Mouse (Mus musculus) liver, embryonic 11.5 days (tissue): ENCODE results near the gene Med22. TPM values are rescaled to one million over a fixed set of nuclear protein-coding genes. Genes with fewer than 3 reads are reported as not detected.
A peak's percentile ranks its signal among the peaks of the same experiment; 100 is the strongest.

ENCODE experiments used
- ATAC-seq: fragments of 200-750 bp; cut with Nextera tagmentation; replicated peaks from 2 replicates; pipeline ENCODE4 v1.8.0; 2017; ENCODE audit warnings: moderate number of reproducible peaks, mild to moderate bottlenecking, moderate TSS enrichment, moderate library complexity; ENCODE audit not compliant: low FRiP score
- DNase-seq: peaks from one replicate; pipeline ENCODE4 v3.0.0-alpha.2; 2017; ENCODE audit warnings: low spot score
- H3K27ac ChIP-seq: fragments of 300-500 bp; sonication (generic); 2 replicates; pipeline ENCODE4 v1.5.1; 2014; ENCODE audit warnings: mild to moderate bottlenecking, low read depth, low read length, control low read depth
- H3K27me3 ChIP-seq: fragments of 300-500 bp; sonication (generic); replicated peaks from 2 replicates; pipeline ENCODE4 v1.6.1; 2014; ENCODE audit warnings: low read length, mixed read lengths; ENCODE audit not compliant: control insufficient read depth, insufficient read depth
- H3K36me3 ChIP-seq: fragments of 300-500 bp; sonication (generic); 2 replicates; pipeline ENCODE4 v1.6.1; 2014; ENCODE audit warnings: mild to moderate bottlenecking, low read length, moderate library complexity, mixed read lengths; ENCODE audit not compliant: control insufficient read depth, insufficient read depth
- H3K4me1 ChIP-seq: fragments of 300-500 bp; sonication (generic); replicated peaks from 2 replicates; pipeline ENCODE4 v1.6.1; 2014; ENCODE audit warnings: low read length, mixed read lengths; ENCODE audit not compliant: control insufficient read depth, insufficient read depth
- H3K4me2 ChIP-seq: fragments of 300-500 bp; sonication (generic); 2 replicates; pipeline ENCODE4 v1.6.1; 2014; ENCODE audit warnings: mild to moderate bottlenecking, control low read depth, moderate library complexity
- H3K4me3 ChIP-seq: fragments of 300-500 bp; sonication (generic); 2 replicates; pipeline ENCODE4 v1.5.1; 2014; ENCODE audit warnings: low read depth, low read length, control low read depth
- H3K9ac ChIP-seq: fragments of 300-500 bp; sonication (generic); 2 replicates; pipeline ENCODE4 v1.6.1; 2014; ENCODE audit warnings: low read depth, low read length, control low read depth
- H3K9me3 ChIP-seq: fragments of 300-500 bp; sonication (generic); 2 replicates; pipeline ENCODE4 v1.6.1; 2016; ENCODE audit warnings: low read length, inconsistent platforms, mixed read lengths; ENCODE audit not compliant: control insufficient read depth
- WGBS: fragments of 180-500 bp; shearing (Covaris S2); extraction: QIAGEN DNeasy Blood & Tissue Kit; methylation state at CpG from one replicate; pipeline ENCODE4 v1.1.7; 2014; 5-methylcytosine and 5-hydroxymethylcytosine counted together
- polyA plus RNA-seq: library from polyadenylated mRNA; unstranded; fragments of >200 nt; fragmentation: Nextera tagmentation; extraction: Ambion mirVana; gene quantifications from 2 replicates; pipeline ENCODE4 v1.2.1, GENCODE M21; 2014

Gene Med22
- polyA plus RNA-seq, 1 experiment from 2014 or later, result 39.1 TPM

DNA sequence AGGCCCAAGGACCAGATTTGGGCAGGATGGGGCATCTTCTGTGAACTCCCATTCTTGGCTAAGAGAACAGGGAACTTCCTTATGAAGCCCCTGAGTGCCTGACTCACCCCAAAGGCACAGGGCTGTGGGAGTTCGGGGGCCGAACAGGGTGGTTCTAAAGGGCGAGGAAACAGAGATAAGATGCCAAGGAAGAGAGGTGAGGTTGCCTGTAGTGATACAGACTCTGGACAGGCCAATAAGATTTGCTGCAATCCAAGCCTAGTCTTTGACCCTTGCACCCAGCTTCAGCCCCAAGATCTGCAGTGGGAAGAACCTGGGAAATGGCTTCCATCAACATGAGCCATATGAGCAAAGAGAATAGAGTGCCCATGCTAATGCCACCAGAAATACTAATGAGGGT is 32.8 kb upstream of the Med22 start:
- no peaks in the 10 kb centered on the region for H3K9me3 ChIP-seq
- no peak overlapping the region for H3K4me2 ChIP-seq
- no peaks in the 10 kb centered on the region for H3K36me3 ChIP-seq
- WGBS, result 70% methylated on average over 3 of the region's 3 CpGs
- no peaks in the 10 kb centered on the region for H3K4me1 ChIP-seq
- H3K9ac ChIP-seq, result no peak overlapping the region
- DNase-seq (no peak), ATAC-seq (no peak)
- H3K27me3 ChIP-seq, result no peaks in the 10 kb centered on the region
- no peak overlapping the region for H3K4me3 ChIP-seq
- H3K27ac ChIP-seq, result no peak overlapping the region

GRCm38 (mm10) chr2:26941539-26941938 is 31.1 kb upstream of the Med22 start:
- Histone ChIP-seq H3K9me3 (no peaks in the 10 kb centered on the region), H3K4me2 (no peak overlapping the region), H3K4me3 (no peak overlapping the region), H3K27me3 (no peaks in the 10 kb centered on the region), H3K27ac (no peak overlapping the region), H3K4me1 (no peaks in the 10 kb centered on the region; the same call in 1 of the 2 replicates), H3K36me3 (no peaks in the 10 kb centered on the region), H3K9ac (no peak overlapping the region)
- ATAC-seq, result 0 out of 2 replicates have a peak, but pooled peaks have one; percentile 26
- 27% methylated on average over 5 of the region's 5 CpGs for WGBS
- no peak for DNase-seq

DNA sequence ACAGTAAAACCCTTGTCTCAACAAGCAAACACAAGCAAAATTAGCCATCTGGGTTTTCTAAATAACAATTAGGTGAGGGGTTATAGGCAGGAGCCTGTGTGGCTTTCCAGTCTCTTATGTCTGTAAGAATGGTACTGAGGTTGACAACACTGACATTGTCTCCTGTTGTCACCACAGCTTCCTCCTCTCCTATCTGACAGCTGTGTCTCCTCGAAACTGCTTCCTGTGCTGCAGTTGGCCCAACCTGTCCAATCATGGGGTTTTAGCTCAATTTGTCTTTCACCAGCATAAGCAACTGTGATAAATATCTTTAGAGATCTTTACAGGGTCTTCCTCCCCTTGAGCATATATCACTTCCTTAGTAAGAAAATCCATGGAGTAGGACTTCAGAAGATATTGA is 25.9 kb upstream of the Med22 start:
- ATAC-seq (no peak), DNase-seq (no peak)
- H3K4me2 ChIP-seq, result no peak overlapping the region
- 36% methylated on average over 1 of the region's 1 CpGs for WGBS
- no peak overlapping the region for H3K27ac ChIP-seq
- H3K9ac ChIP-seq, result no peak overlapping the region
- H3K4me3 ChIP-seq, result no peak overlapping the region
- H3K4me1 ChIP-seq, result peaks cover 27% of the 10 kb centered on the region
- peaks cover 1% of the 10 kb centered on the region; the same call in 1 of the 2 replicates for H3K36me3 ChIP-seq
- no peaks in the 10 kb centered on the region for H3K27me3 ChIP-seq
- no peaks in the 10 kb centered on the region for H3K9me3 ChIP-seq

- H3K27me3 ChIP-seq, result no peaks in the 10 kb centered on the region
- ATAC-seq, result no peak
- peaks cover 32% of the 10 kb centered on the region for H3K4me1 ChIP-seq
- no peak for DNase-seq
- H3K4me2 ChIP-seq, result no peak overlapping the region
- no peak overlapping the region for H3K9ac ChIP-seq
- no peaks in the 10 kb centered on the region for H3K9me3 ChIP-seq
- no peak overlapping the region for H3K4me3 ChIP-seq
- H3K27ac ChIP-seq, result no peak overlapping the region
- WGBS, result 54% methylated on average over 2 of the region's 2 CpGs
- H3K36me3 ChIP-seq, result peaks cover 12% of the 10 kb centered on the region; the same call in 1 of the 2 replicates
These were observed 24.8 kb upstream of the Med22 start for GRCm38 (mm10) chr2:26935286-26935685.

- peak; percentile 96 for DNase-seq
- H3K4me2 ChIP-seq, result peak within 1 kb of the TSS; percentile 75
- H3K27ac ChIP-seq, result peak within 1 kb of the TSS; percentile 82
- WGBS, result 1% methylated on average over 59 of the region's 70 CpGs
- no peaks in the 10 kb centered on the region for H3K27me3 ChIP-seq
- peak within 1 kb of the TSS; percentile 98 for H3K9ac ChIP-seq
- peak within 1 kb of the TSS; percentile 85 for H3K4me3 ChIP-seq
- H3K9me3 ChIP-seq, result no peaks in the 10 kb centered on the region
- peaks cover 26% of the 10 kb centered on the region for H3K36me3 ChIP-seq
- H3K4me1 ChIP-seq, result peaks cover 38% of the 10 kb centered on the region
- peak; percentile 93 for ATAC-seq
These were observed 23.0 kb upstream of the Med22 start, which contains the start of the genes Surf4 and Stkld1 for GRCm38 (mm10) chr2:26933304-26934055. Gene Surf4, minus strand, starts transcription at chr2:26933928. Gene Stkld1, plus strand, starts transcription at chr2:26934047.

- Histone ChIP-seq H3K4me3 (peak overlapping the region; percentile 85), H3K4me1 (peaks cover 38% of the 10 kb centered on the region), H3K9me3 (no peaks in the 10 kb centered on the region), H3K9ac (peak overlapping the region; percentile 98), H3K27me3 (no peaks in the 10 kb centered on the region), H3K27ac (peak overlapping the region; percentile 82), H3K36me3 (peaks cover 32% of the 10 kb centered on the region), H3K4me2 (peak overlapping the region; percentile 75)
- ATAC-seq (peak; percentile 27), DNase-seq (peak; percentile 56)
- 2% methylated on average over 49 of the region's 49 CpGs for WGBS
These were observed 22.2 kb upstream of the Med22 start for GRCm38 (mm10) chr2:26932473-26933303.

DNA sequence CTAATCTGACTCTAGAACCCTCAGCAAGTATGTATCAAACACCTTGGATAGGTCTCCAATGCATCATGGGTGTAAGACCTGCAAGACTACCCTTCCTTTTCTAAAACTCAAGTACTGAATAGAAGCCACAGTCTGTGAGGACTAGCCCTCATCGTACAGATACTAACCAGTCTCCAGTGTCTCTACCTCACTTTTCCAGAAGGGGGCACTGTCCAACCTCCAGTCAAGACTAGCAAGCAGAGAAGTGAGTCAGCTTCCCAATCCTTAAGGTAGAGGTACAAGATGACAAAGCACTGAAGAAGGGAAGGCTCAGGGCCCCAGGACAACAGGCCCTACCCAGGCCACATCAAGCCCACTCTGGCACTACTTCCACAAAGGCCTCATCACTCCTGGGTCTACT is 19.9 kb upstream of the Med22 start:
- Histone ChIP-seq H3K27ac (no peak overlapping the region), H3K4me3 (peak overlapping the region; percentile 3; the same call in 1 of the 2 replicates), H3K36me3 (peaks cover 52% of the 10 kb centered on the region), H3K9ac (no peak overlapping the region), H3K27me3 (no peaks in the 10 kb centered on the region), H3K9me3 (no peaks in the 10 kb centered on the region), H3K4me2 (peak overlapping the region; percentile 20; the same call in 1 of the 2 replicates), H3K4me1 (peaks cover 32% of the 10 kb centered on the region)
- no peak for DNase-seq
- no peak for ATAC-seq
- 40% methylated on average over 1 of the region's 1 CpGs for WGBS

DNA sequence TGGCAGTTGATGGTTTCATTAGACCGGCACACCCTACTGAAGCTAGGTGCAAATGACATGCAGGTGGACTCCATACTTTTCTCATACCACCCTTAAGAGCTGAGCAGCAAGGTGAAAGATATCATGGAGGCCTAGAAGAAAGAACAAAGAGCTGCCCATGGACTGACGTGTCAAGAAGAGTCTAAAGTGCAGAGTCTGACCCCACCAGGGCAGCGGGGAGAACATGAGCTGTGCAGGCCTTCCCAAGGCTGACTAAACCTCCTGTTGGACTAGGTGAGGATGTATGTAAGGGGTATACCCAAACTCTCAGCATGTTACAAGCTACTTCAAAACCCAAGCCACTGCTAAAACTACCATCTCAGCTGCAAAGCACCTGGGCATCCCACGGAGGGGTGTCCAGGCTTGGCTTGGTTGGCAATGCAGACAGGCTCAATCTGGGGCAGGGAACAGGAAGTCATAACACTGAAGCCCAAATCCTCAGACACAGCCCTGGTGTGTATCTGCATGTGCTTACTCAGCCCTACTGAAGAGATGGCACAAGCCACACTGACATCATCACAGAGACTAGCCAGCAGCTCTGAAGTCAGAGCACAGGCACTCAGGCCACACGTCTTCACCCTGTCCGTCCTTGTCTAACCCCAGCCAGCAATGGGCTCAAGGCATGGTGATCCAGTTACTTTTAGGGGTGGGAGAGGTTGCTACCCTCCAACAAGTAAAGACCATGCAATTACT is 17.4 kb upstream of the Med22 start:
- ATAC-seq (no peak), DNase-seq (no peak)
- H3K9ac ChIP-seq, result no peak overlapping the region
- H3K27me3 ChIP-seq, result no peaks in the 10 kb centered on the region
- peaks cover 71% of the 10 kb centered on the region for H3K36me3 ChIP-seq
- H3K4me3 ChIP-seq, result no peak overlapping the region
- H3K27ac ChIP-seq, result no peak overlapping the region
- WGBS, result 86% methylated on average over 6 of the region's 6 CpGs
- no peaks in the 10 kb centered on the region for H3K9me3 ChIP-seq
- H3K4me1 ChIP-seq, result peaks cover 20% of the 10 kb centered on the region
- H3K4me2 ChIP-seq, result no peak overlapping the region
